Mouse (Mus musculus): ENCODE measurements around the gene Slc15a3. TPM values are rescaled to one million over a fixed set of nuclear protein-coding genes. Genes with fewer than 3 reads are reported as not detected.

Gene Slc15a3
- 0.32 and 0.37 TPM in 2 replicates for polyA plus RNA-seq (2016; fragmentation: Nextera tagmentation; extraction: Ambion mirVana)

DNA sequence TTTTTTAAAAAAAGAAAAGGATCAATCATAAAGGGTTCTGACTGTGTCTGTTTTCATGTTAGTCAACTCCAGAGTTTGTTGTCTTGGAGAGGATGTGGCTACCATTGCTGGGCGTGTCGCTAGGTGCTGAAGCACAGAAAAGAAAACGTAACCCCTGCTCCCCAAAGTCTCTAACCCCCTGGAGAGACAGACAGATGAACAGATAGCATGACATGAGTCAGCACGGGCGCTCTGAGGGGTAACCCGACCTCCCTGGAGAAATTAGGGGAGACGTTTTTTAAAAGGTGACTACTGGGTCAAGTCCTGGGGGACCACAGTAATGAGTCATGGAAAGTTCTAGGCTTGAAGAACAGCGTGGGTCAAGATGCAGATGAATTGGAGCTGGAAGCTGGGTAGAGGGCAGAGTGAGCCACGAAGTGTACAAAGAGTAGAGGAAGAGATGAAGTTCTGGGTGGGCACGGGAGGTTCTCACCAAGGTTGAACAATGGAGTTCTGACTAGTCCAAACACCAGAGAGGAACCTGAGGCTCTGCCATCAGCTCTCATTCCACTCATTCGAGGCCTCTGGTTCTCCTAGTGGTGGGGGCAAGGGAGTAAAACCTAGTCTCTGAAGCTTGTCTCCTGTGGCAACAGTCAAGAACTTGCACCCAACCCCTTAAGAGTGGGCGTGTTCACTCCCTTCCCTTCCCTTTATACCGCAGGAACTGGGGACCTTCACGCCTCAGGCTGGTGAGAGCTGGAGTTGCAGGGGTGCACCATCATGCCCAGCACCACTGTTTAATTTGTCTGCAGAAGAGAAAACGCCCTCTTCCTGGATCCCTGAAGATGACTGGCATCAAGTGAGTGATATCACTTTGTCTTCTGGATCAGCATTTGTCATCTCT is at the start of gene Slc15a3:
TSS of gene Slc15a3 (plus strand) at position 718 of the 883 bp plus-strand sequence.
- H3K27me3 ChIP-seq (ENCODE audit: poor library complexity, severe bottlenecking): peaks cover 17% of the 10 kb centered on the region
- H3K9me3 ChIP-seq: no peaks in the 10 kb centered on the region
- H3K4me3 ChIP-seq: no peak within 1 kb of the TSS
- peaks cover 18% of the 10 kb centered on the region for H3K4me1 ChIP-seq
- DNase-seq (ENCODE audit: extremely low spot score, low spot score): no peak
- H3K36me3 ChIP-seq (replicated peaks): no peaks in the 10 kb centered on the region
- WGBS: 85% methylated on average over 15 of the region's 15 CpGs
- no peak within 1 kb of the TSS for H3K27ac ChIP-seq

DNA sequence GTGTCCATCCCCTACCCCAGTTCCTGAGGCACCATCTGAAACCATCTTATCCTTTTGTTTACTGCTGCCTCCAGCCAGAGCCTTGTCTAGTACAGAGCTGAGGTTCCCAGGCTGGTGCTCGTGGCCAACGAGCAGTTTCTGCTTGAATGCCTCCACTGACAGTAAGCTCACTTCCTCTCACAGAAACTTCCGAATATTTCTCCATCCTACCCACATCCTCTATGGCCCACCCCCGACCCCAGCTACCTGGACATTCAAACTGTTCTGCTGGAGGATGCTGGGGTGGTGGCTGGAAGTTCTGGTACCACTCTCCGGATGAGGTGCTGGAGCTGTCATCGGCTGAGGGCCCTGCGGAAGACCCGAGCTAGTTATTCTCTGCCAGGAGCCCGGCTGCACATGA is 49.2 kb upstream of the Slc15a3 start:
- Histone ChIP-seq H3K4me1 (peaks cover 10% of the 10 kb centered on the region), H3K27ac (peak overlapping the region; percentile 26; the same call in 1 of the 2 replicates), H3K27me3 (ENCODE audit: poor library complexity, severe bottlenecking) (no peaks in the 10 kb centered on the region), H3K4me3 (no peak overlapping the region), H3K36me3 (replicated peaks) (no peaks in the 10 kb centered on the region), H3K9me3 (no peaks in the 10 kb centered on the region)
- 75% methylated on average over 9 of the region's 9 CpGs for WGBS
- no peak for DNase-seq (ENCODE audit: extremely low spot score, low spot score)

DNA sequence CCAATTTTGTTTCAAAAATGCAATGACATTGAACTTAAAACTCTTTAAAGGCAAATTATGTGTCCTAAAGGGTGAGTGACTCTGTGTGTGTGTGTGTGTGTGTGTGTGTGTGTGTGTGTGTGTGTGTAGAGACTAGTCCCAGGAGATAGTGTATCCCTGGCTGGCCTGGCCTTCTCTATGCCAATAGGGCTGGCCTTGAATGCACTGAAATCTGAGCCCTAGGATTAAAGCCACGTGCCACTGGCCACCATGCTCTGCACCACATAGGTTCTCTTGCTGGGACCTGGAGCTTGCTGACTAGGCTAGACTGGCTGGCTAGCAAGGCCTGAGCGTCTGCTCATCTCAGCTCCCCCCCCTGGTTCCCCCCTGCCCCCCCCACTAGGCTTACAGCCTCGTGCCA is 46.5 kb upstream of the Slc15a3 start:
- no peaks in the 10 kb centered on the region for H3K27me3 ChIP-seq (ENCODE audit: poor library complexity, severe bottlenecking)
- DNase-seq (ENCODE audit: extremely low spot score, low spot score): no peak
- H3K4me1 ChIP-seq: peaks cover 10% of the 10 kb centered on the region
- 57% methylated on average over 3 of the region's 3 CpGs for WGBS
- no peak overlapping the region for H3K4me3 ChIP-seq
- no peaks in the 10 kb centered on the region for H3K36me3 ChIP-seq (replicated peaks)
- no peaks in the 10 kb centered on the region for H3K9me3 ChIP-seq
- H3K27ac ChIP-seq: no peak overlapping the region

DNA sequence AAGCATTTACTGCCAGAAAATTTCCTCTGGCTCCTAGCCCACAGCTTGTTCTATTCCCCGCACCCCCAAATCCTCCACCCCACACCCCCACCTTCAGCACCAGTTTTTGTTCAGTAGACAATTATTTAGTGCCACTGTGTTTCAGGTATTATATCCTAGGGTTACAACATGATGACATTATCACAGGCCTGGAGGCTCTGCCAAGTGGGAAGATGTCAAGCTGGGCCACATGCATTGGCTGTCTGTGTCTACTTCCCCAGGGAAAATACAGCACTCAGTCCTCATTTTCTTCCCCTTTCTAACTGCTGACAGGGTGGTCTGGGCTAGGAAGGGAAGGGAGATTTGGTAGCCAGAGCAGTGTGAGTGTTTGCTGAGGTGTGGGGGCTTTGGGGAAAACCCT is 44.6 kb upstream of the Slc15a3 start:
- Histone ChIP-seq H3K27me3 (ENCODE audit: poor library complexity, severe bottlenecking) (no peaks in the 10 kb centered on the region), H3K9me3 (no peaks in the 10 kb centered on the region), H3K27ac (no peak overlapping the region), H3K36me3 (replicated peaks) (no peaks in the 10 kb centered on the region), H3K4me3 (no peak overlapping the region), H3K4me1 (peaks cover 4% of the 10 kb centered on the region)
- 98% methylated on average over 1 of the region's 1 CpGs for WGBS
- no peak for DNase-seq (ENCODE audit: extremely low spot score, low spot score)

DNA sequence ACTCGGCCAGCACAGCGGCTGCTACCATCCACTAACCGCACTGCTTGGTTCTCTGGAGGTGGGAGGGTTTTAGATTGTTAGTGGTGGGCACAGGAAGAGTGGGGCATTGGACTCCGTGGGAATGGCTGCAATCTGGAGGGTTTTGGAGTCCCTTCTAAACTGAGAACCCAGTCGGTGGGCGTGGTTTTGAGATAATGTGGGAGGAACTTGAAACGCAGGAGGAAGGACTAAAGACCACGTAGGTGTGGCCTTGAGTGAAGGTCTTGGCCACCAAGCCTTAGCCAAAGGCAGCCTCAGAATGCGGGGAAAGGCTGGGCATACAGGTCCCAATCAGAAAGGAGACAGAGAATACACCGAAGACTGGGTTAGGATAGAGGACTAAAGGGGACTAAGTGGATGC is 41.0 kb upstream of the Slc15a3 start:
- no peaks in the 10 kb centered on the region for H3K36me3 ChIP-seq (replicated peaks)
- no peak for DNase-seq (ENCODE audit: extremely low spot score, low spot score)
- WGBS: 73% methylated on average over 10 of the region's 10 CpGs
- no peaks in the 10 kb centered on the region for H3K27me3 ChIP-seq (ENCODE audit: poor library complexity, severe bottlenecking)
- no peaks in the 10 kb centered on the region for H3K4me1 ChIP-seq
- no peaks in the 10 kb centered on the region for H3K9me3 ChIP-seq
- H3K27ac ChIP-seq: no peak overlapping the region
- no peak overlapping the region for H3K4me3 ChIP-seq

DNA sequence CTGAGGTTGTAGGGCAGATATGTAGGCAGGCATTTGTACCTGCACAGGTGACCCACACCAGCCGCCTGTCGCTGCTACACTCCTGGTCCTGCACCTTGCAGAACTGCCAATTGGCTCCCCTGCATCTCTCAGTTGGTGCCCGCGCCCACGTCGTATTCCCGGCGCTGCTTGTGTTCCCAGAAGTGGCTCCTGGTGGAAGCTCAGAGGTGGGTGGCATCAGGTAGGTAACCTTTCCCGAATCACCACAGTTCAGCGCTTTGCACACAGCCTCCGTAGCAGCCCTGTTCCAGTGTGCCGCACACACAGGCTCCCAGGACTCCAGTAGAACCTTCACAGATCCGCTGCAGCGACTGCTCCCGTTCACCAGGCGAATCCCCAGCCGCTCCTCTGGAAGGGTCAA is 40.4 kb upstream of the Slc15a3 start:
- Histone ChIP-seq H3K27me3 (ENCODE audit: poor library complexity, severe bottlenecking) (no peaks in the 10 kb centered on the region), H3K36me3 (replicated peaks) (no peaks in the 10 kb centered on the region), H3K9me3 (no peaks in the 10 kb centered on the region), H3K27ac (no peak overlapping the region), H3K4me3 (no peak overlapping the region), H3K4me1 (no peaks in the 10 kb centered on the region)
- 91% methylated on average over 17 of the region's 17 CpGs for WGBS
- no peak for DNase-seq (ENCODE audit: extremely low spot score, low spot score)

DNA sequence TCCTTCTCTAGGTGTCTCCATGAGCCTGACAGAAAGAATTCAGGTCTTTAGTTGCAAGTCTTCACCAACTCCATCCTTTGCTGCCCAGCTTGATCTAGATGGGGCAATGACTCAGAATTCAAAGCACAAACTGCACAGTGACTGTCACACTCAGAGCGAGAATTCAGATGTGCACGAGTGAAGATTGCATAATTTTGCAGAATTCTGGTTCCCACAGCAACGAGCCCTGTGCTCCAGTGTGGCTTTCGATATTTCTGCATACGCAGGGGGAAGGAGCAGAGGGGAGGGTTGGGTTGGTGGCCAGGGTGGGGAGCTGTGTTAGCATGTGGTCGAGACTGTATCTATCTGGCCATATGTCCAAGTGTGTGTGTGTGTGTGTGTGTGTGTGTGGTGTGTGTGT is 38.5 kb upstream of the Slc15a3 start:
- H3K9me3 ChIP-seq: no peaks in the 10 kb centered on the region
- no peak for DNase-seq (ENCODE audit: extremely low spot score, low spot score)
- 89% methylated on average over 6 of the region's 6 CpGs for WGBS

DNA sequence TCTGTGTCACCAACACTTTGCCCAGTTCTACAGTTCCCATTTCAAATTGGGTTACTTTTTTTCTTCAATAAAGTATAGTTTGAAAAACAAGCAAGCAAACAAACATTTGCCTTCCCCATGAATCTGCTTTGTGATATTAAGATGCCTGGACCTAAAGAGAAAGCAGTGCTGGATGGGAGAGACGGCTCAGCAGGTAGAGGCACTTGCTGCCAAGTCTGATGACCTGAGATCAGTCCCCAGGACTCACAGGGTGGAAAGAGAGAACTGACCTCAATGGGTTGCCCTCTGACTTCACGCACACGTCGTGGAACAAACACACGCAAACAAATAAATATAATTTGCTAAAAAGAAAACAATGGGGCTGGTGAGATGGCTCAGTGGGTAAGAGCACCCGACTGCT is 37.6 kb upstream of the Slc15a3 start:
- Histone ChIP-seq H3K27me3 (ENCODE audit: poor library complexity, severe bottlenecking) (no peaks in the 10 kb centered on the region), H3K27ac (no peak overlapping the region), H3K9me3 (no peaks in the 10 kb centered on the region), H3K4me1 (no peaks in the 10 kb centered on the region), H3K36me3 (replicated peaks) (no peaks in the 10 kb centered on the region), H3K4me3 (no peak overlapping the region)
- WGBS: 84% methylated on average over 6 of the region's 6 CpGs
- DNase-seq (ENCODE audit: extremely low spot score, low spot score): no peak

More for the DNA sequence above, 38.5 kb upstream of the Slc15a3 start:
- Histone ChIP-seq H3K27ac (no peak overlapping the region), H3K4me1 (no peaks in the 10 kb centered on the region), H3K4me3 (no peak overlapping the region), H3K36me3 (replicated peaks) (no peaks in the 10 kb centered on the region), H3K27me3 (ENCODE audit: poor library complexity, severe bottlenecking) (no peaks in the 10 kb centered on the region)

DNA sequence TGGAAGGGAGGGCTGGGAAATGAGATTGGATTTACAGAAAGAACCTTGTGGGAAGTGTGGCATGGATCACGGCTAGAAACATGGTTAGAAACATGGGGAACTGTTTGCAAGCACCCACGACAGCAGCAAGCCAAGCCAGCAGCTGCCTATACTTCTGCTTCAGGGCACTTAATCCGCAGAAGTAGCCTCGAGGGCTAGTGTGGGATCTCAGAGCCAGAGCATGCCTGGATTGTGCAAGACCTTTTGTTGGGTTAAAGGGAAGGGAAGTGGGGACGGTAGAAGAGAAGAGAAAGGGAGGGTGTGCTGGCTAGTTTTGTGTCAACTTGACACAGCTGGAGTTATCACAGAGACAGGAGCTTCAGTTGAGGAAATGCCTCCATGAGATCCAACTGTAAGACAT is 35.8 kb upstream of the Slc15a3 start:
- Histone ChIP-seq H3K27me3 (ENCODE audit: poor library complexity, severe bottlenecking) (no peaks in the 10 kb centered on the region), H3K27ac (no peak overlapping the region), H3K4me1 (no peaks in the 10 kb centered on the region), H3K9me3 (no peaks in the 10 kb centered on the region), H3K4me3 (no peak overlapping the region), H3K36me3 (replicated peaks) (no peaks in the 10 kb centered on the region)
- no peak for DNase-seq (ENCODE audit: extremely low spot score, low spot score)
- 80% methylated on average over 5 of the region's 5 CpGs for WGBS

DNA sequence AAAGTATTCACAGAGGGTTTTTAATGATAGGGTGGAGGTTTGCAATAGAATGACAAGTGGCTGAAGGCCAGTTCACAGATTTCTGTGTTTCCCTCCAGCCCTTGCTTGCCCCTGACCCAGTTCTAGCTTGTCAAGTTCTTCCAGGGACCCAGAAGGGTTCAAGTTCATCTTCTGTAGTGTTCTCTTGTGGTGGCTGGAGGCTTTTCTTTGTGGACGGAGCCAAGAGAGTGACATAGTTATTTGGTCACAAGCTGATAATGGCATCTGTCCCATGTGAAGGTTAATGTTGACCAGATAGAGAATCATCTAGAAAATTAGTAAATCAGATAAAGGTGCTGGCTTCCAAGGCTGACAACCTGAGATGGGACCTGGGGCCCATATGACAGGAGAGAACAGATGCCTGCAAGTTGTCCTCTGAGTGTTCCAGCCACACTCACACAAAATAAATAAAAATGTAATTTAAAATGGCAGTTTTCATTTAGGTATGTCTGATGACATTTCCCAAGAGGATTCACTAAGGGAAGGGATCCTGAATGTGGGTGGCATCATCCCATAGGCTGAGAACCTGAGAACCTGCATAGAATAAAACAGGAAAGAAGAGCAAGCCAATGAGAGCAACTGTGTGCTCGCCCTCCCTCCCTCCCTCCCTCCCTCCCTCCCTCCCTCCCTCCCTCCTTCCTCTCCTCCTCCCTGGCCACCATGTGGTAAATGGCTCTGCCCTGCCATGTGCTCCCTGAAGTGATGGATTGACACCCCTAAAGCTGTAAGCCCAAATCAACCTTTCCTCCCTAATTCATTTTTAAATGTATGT is 34.5 kb upstream of the Slc15a3 start:
- H3K4me3 ChIP-seq: no peak overlapping the region
- no peak for DNase-seq (ENCODE audit: extremely low spot score, low spot score)
- H3K27ac ChIP-seq: no peak overlapping the region
- 87% methylated on average over 2 of the region's 2 CpGs for whole genome bisulfite sequencing
- H3K9me3 ChIP-seq: no peaks in the 10 kb centered on the region
- H3K4me1 ChIP-seq: peaks cover 5% of the 10 kb centered on the region
- no peaks in the 10 kb centered on the region for H3K36me3 ChIP-seq (replicated peaks)
- H3K27me3 ChIP-seq (ENCODE audit: poor library complexity, severe bottlenecking): no peaks in the 10 kb centered on the region

DNA sequence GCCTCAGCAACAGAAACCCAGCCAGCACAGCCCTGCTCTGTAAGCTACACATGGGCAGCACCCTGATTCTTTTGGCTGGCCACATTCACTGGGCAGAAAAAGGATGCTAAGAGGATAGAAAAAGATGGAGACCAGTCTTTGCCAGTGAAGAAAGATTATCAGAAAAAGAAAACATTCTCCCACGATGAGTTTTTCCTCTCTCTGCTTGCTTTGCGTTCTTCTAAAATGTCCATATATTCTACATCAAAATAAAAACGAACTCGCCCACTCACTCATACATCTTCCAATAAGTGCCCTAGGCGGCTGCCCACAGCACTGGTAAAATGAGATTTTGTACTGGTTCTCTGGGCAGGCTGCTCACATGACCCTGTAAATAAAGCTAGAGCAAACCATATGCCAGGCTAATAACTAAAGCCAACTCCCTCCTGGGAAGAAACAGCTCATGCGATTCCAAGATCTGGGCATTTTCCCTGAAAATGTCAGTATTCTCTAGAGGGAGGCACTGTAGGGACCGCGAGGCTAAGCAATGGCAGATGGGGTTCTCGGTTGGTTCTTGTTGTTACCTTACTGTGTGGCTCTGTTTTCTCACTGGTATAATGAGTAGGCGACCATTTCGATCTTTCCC is 33.8 kb upstream of the Slc15a3 start:
- Histone ChIP-seq H3K4me3 (no peak overlapping the region), H3K27me3 (ENCODE audit: poor library complexity, severe bottlenecking) (no peaks in the 10 kb centered on the region), H3K27ac (no peak overlapping the region), H3K36me3 (replicated peaks) (no peaks in the 10 kb centered on the region), H3K4me1 (peaks cover 5% of the 10 kb centered on the region), H3K9me3 (no peaks in the 10 kb centered on the region)
- DNase-seq (ENCODE audit: extremely low spot score, low spot score): no peak
- 91% methylated on average over 11 of the region's 11 CpGs for WGBS

DNA sequence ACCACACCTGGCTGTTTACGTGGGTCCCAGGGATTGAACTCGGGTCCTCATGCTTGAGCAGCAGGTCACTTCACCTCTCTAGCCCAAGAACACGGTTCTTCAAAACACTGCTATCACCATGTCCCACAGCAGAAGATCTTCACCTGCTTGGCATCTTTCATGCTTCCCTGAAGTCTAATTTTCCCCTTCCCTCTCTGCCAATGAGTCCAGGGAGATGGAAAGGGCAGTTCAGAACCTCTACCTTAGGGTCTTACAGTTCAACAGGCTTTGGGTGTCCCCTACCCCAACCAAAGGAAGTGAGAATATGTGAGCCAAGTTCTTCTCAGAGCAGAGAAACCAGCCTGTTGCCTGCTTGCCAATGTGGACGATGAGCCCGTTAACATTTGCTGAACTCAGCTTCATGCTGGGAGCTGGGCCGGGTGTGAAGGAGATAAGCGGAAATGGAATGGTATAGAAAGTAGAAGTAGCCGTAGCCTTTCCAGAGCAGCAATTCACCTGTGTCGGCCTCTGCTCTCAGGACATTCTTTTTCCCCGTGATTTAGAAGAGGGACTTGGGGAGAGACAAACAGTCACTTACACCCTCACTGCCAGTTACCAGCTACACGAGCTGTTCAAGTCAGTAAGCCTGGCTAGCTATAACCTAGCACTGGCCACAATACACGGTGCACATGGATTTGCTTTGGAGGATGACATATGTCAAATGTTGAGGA is 30.8 kb upstream of the Slc15a3 start:
- no peaks in the 10 kb centered on the region for H3K36me3 ChIP-seq (replicated peaks)
- no peaks in the 10 kb centered on the region for H3K9me3 ChIP-seq
- DNase-seq (ENCODE audit: extremely low spot score, low spot score): no peak
- H3K27me3 ChIP-seq (ENCODE audit: poor library complexity, severe bottlenecking): no peaks in the 10 kb centered on the region
- H3K4me3 ChIP-seq: no peak overlapping the region
- H3K4me1 ChIP-seq: peaks cover 5% of the 10 kb centered on the region
- no peak overlapping the region for H3K27ac ChIP-seq
- WGBS: 90% methylated on average over 12 of the region's 12 CpGs

Measured in forebrain, embryonic 10.5 days (tissue).